Mouse (Mus musculus) stomach, embryonic 14.5 days (tissue): ENCODE measurements around the gene Gm21996. TPM values are rescaled to one million over a fixed set of nuclear protein-coding genes. Genes with fewer than 3 reads are reported as not detected.
"Not testable (repeated sequence)": the region's sequence is repeated elsewhere in the genome, so short reads cannot be mapped to it uniquely, and the experiment has no call there.

Experiments used
- ATAC-seq: fragments of 200-750 bp; cut with Nextera tagmentation; 2 replicates; pipeline ENCODE4 v1.8.0; 2017; ENCODE audit warnings: low read depth, moderate TSS enrichment; ENCODE audit not compliant: insufficient number of reproducible peaks, insufficient read depth, low FRiP score
- H3K27ac ChIP-seq: fragments of 300-500 bp; sonication (generic); 2 replicates; pipeline ENCODE4 v1.5.1; 2014; ENCODE audit warnings: mild to moderate bottlenecking, low read length, moderate library complexity, mixed read lengths
- H3K27me3 ChIP-seq: fragments of 300-500 bp; sonication (generic); 2 replicates; pipeline ENCODE4 v1.6.1; 2014; ENCODE audit warnings: low read length, control low read depth, mixed read lengths; ENCODE audit not compliant: control insufficient read depth, insufficient read depth
- H3K36me3 ChIP-seq: fragments of 300-500 bp; sonication (generic); 2 replicates; pipeline ENCODE4 v1.6.1; 2014; ENCODE audit warnings: mild to moderate bottlenecking, control low read depth, low read length, moderate library complexity, mixed read lengths; ENCODE audit not compliant: control insufficient read depth, insufficient read depth
- H3K4me1 ChIP-seq: fragments of 300-500 bp; sonication (generic); 2 replicates; pipeline ENCODE4 v1.6.1; 2014; ENCODE audit warnings: low read length, control low read depth, mixed read lengths; ENCODE audit not compliant: control insufficient read depth, insufficient read depth
- H3K4me2 ChIP-seq: fragments of 300-500 bp; sonication (generic); replicated peaks from 2 replicates; pipeline ENCODE4 v1.6.1; 2014; ENCODE audit warnings: low read depth, low read length, control low read depth
- H3K4me3 ChIP-seq: fragments of 300-500 bp; sonication (generic); 2 replicates; pipeline ENCODE4 v1.5.1; 2014; ENCODE audit warnings: low read depth, low read length, control low read depth
- H3K9ac ChIP-seq: fragments of 300-500 bp; sonication (generic); replicated peaks from 2 replicates; pipeline ENCODE4 v1.6.1; 2014; ENCODE audit warnings: low read depth, mild to moderate bottlenecking, control low read depth, low read length, moderate library complexity, mixed read lengths
- H3K9me3 ChIP-seq: fragments of 300-500 bp; sonication (generic); 2 replicates; pipeline ENCODE4 v1.6.1; 2016; ENCODE audit warnings: low read depth, low read length, control low read depth; ENCODE audit not compliant: control insufficient read depth
- WGBS: fragments of 180-500 bp; shearing (Covaris S2); extraction: QIAGEN DNeasy Blood & Tissue Kit; methylation state at CpG from one replicate; pipeline ENCODE4 v1.1.7; 2014; 5-methylcytosine and 5-hydroxymethylcytosine counted together
- polyA plus RNA-seq: library from polyadenylated mRNA; unstranded; fragments of >200 nt; fragmentation: Nextera tagmentation; extraction: Ambion mirVana; gene quantifications from 2 replicates; pipeline ENCODE4 v1.2.1, GENCODE M21; 2014

Gene Gm21996
- polyA plus RNA-seq: not detected in 2 replicates

GRCm38 (mm10) chrY:89745432-89745831 lies at the start of gene Gm21996:
TSS of gene Gm21996 (minus strand) at chrY:89745532.
- H3K4me3 ChIP-seq, H3K36me3 ChIP-seq, H3K27ac ChIP-seq, H3K9me3 ChIP-seq, H3K9ac ChIP-seq, H3K4me2 ChIP-seq, H3K27me3 ChIP-seq, H3K4me1 ChIP-seq, ATAC-seq: not testable (repeated sequence)
- no CpG with 5 or more reads among the region's 7 CpGs for WGBS
